Mouse (Mus musculus) heart, postnatal 0 days (tissue): Measurements from ENCODE around the gene Vmn1r91.
"Not testable (repeated sequence)": the region's sequence is repeated elsewhere in the genome, so short reads cannot be mapped to it uniquely, and the experiment has no call there.

Source experiments
- CTCF ChIP-seq: IDR thresholded peaks from 2 replicates; pipeline ENCODE4 v1.5.1; 2016; ENCODE audit warnings: antibody characterized with exemption, control low read depth, low read depth
- EP300 ChIP-seq: IDR thresholded peaks from 2 replicates; pipeline ENCODE4 v1.6.1; 2016; ENCODE audit warnings: antibody characterized with exemption, low read depth

- TF ChIP-seq CTCF, EP300: not testable (repeated sequence)
These were observed 39.5 kb downstream of the Vmn1r91 start, which contains the start of gene Vmn1r93 for GRCm38 (mm10) chr7:20138988-20139387.
